Mouse (Mus musculus) small intestine, adult 2 months (tissue): ENCODE measurements around the gene Txnrd3.

Experiments used
- CTCF ChIP-seq: fragments of 200-500 bp; IDR thresholded peaks from 2 replicates; pipeline ENCODE4 v1.5.1; 2012; ENCODE audit warnings: low read depth, mild to moderate bottlenecking, control low read depth, inconsistent platforms, low read length, moderate library complexity, mixed read lengths; ENCODE audit not compliant: insufficient replicate concordance, insufficient read length; ENCODE audit errors: extremely low read depth
- POLR2A ChIP-seq: fragments of 200-500 bp; IDR thresholded peaks from 2 replicates; pipeline ENCODE4 v1.6.1; 2012; ENCODE audit warnings: low read depth, mild to moderate bottlenecking, control low read depth, inconsistent platforms, low read length, moderate library complexity

- no peak for TF ChIP-seq POLR2A
- TF ChIP-seq CTCF = no peak
Observed at GRCm38 (mm10) chr6:89665667-89666066, 21.9 kb downstream of the Txnrd3 start.
